Mouse (Mus musculus): ENCODE data around the gene 4930519G04Rik. TPM values are rescaled to one million over a fixed set of nuclear protein-coding genes. Genes with fewer than 3 reads are reported as not detected.

The 4930519G04Rik gene
- polyA plus RNA-seq, 1 experiment: 0.02 TPM

DNA sequence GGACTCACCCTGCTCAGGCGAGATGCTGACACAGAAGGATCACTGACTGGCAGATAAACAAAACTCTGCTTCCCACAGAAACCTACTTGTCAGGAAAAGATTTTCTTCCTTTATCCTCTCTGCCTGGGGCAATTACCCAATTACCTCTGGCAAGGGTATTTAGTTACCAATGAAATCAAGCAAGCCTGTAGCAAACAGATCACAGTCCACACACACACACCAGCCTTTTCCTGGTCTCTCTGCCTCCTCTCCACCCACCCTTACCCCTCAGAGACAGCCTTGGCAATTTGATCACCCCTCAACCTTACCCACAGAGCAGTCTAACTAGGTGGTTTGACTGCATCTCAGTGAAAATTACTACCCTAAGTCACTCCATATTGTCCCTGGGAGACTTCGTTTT, 35.5 kb downstream of the 4930519G04Rik start:
- Histone ChIP-seq H3K9me3 (ENCODE audit: control insufficient read depth, low read length) (no peaks in the 10 kb centered on the region), H3K36me3 (ENCODE audit: control insufficient read depth) (no peaks in the 10 kb centered on the region), H3K4me1 (ENCODE audit: control insufficient read depth) (no peaks in the 10 kb centered on the region), H3K4me3 (replicated peaks) (no peak overlapping the region), H3K27me3 (ENCODE audit: control insufficient read depth) (no peaks in the 10 kb centered on the region)
- TF ChIP-seq TAL1 (IDR thresholded peaks at IDR 0.05; ENCODE audit: low read length) (no peak), GATA1 (IDR thresholded peaks at IDR 0.05; ENCODE audit: low read length) (no peak)

DNA sequence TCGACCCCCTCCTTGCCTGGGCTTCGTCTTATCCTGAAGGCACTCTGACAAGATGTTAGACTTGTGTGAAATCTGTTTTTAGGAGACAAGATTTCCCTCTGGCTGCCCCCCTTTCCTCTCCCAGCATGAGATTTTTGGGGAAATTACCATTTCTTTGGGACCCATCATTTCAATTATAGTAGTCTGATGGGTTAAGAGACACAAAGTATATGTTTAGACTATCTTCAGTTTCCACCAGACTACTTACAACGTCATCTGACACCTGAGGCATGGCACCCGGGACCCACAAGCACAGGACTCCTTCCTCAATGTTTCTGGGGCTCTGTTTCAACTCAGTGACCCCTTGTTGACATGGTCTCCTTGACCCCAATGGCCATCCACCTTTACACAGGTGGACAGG, 42.1 kb downstream of the 4930519G04Rik start:
- Histone ChIP-seq H3K9me3 (ENCODE audit: control insufficient read depth, low read length) (no peaks in the 10 kb centered on the region), H3K27me3 (ENCODE audit: control insufficient read depth) (peaks cover 21% of the 10 kb centered on the region), H3K4me1 (ENCODE audit: control insufficient read depth) (peaks cover 5% of the 10 kb centered on the region), H3K4me3 (replicated peaks) (no peak overlapping the region), H3K36me3 (ENCODE audit: control insufficient read depth) (no peaks in the 10 kb centered on the region)
- no peak for TF ChIP-seq TAL1 (IDR thresholded peaks at IDR 0.05; ENCODE audit: low read length)
- TF ChIP-seq GATA1 (IDR thresholded peaks at IDR 0.05; ENCODE audit: low read length): no peak

DNA sequence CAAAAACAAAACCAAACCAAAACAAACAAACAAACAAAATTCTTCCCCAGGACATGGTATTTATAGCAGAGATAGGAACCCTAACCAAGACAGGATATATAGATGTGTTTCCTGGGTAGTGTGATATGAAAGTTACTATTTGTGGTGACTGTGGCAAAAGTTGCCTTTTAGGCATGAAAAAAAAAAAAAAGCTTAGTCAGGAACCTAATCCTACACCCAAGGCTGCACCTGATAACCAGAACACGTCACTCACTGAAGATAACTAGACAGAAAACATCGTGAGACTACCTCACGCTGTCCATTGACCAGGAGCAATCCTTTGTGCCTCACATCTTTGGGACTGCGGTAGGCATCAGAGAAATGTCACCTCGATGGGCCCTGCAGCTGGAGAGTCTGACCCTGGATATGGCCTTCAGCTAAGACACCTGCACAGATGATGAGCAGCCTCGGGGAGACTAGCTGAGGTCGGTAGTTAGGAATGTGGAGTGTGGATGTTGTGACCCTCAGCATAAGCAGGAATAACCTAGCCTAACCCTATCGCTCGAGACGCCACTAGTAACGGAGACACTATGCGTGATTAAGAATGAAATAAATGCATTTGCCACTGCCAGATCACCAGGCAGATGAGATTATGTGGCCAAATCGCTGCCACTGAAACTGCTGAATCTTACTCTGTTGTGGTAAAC, 43.4 kb downstream of the 4930519G04Rik start, which contains the start of gene Oasl2:
TSS of gene Oasl2 (plus strand) at position 249 of the 686 bp plus-strand sequence.
- peaks cover 5% of the 10 kb centered on the region for H3K4me1 ChIP-seq (ENCODE audit: control insufficient read depth)
- H3K4me3 ChIP-seq (replicated peaks): no peak within 1 kb of the TSS
- no peak for TF ChIP-seq GATA1 (IDR thresholded peaks at IDR 0.05; ENCODE audit: low read length)
- no peaks in the 10 kb centered on the region for H3K9me3 ChIP-seq (ENCODE audit: control insufficient read depth, low read length)
- no peaks in the 10 kb centered on the region for H3K36me3 ChIP-seq (ENCODE audit: control insufficient read depth)
- peaks cover 21% of the 10 kb centered on the region for H3K27me3 ChIP-seq (ENCODE audit: control insufficient read depth)

DNA sequence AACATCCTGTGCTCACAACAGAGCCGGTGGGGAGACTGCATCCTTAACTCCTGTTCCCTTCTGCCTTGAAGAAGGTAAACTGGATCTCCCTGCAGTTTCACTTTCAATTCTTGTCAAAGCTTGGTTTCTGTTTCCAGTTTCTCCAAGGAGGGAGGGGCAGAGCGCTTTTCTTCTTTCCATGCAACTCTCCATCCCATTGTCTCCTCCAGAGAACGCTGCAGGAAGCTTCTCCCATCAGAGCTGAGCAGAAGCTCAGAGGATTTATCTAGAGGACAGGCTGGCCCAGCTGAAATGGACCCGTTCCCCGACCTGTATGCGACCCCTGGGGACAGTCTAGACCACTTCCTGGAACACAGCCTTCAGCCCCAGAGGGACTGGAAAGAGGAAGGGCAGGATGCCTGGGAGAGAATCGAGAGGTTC, 43.9 kb downstream of the 4930519G04Rik start:
- Histone ChIP-seq H3K36me3 (ENCODE audit: control insufficient read depth) (no peaks in the 10 kb centered on the region), H3K9me3 (ENCODE audit: control insufficient read depth, low read length) (no peaks in the 10 kb centered on the region), H3K4me3 (replicated peaks) (no peak overlapping the region), H3K27me3 (ENCODE audit: control insufficient read depth) (peaks cover 21% of the 10 kb centered on the region), H3K4me1 (ENCODE audit: control insufficient read depth) (peaks cover 5% of the 10 kb centered on the region)
- no peak for TF ChIP-seq TAL1 (IDR thresholded peaks at IDR 0.05; ENCODE audit: low read length)
- TF ChIP-seq GATA1 (IDR thresholded peaks at IDR 0.05; ENCODE audit: low read length): no peak

DNA sequence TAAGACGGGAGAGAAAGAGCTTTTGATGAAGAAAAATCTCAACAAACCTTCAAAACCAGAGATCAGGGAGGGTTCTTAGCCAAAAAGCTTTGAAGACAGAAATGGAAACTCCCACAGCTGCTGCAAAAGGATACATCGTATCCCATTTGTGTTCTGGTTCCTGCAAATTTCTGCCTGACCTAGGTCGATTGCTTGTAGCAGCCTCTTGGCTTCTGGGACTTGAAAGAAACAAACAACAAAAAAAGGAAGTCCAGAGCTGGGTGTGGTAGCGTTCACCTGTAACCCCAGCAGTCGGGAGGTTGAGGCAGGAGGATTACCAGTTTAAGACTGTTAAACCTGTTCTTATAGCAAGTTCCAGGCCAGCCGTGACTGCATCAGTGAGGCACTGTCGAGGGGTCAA, 45.4 kb downstream of the 4930519G04Rik start:
- TF ChIP-seq TAL1 (IDR thresholded peaks at IDR 0.05; ENCODE audit: low read length): no peak
- no peak for TF ChIP-seq GATA1 (IDR thresholded peaks at IDR 0.05; ENCODE audit: low read length)
- Histone ChIP-seq H3K4me1 (ENCODE audit: control insufficient read depth) (peaks cover 5% of the 10 kb centered on the region), H3K36me3 (ENCODE audit: control insufficient read depth) (no peaks in the 10 kb centered on the region), H3K4me3 (replicated peaks) (no peak overlapping the region), H3K9me3 (ENCODE audit: control insufficient read depth, low read length) (no peaks in the 10 kb centered on the region), H3K27me3 (ENCODE audit: control insufficient read depth) (peaks cover 21% of the 10 kb centered on the region)

DNA sequence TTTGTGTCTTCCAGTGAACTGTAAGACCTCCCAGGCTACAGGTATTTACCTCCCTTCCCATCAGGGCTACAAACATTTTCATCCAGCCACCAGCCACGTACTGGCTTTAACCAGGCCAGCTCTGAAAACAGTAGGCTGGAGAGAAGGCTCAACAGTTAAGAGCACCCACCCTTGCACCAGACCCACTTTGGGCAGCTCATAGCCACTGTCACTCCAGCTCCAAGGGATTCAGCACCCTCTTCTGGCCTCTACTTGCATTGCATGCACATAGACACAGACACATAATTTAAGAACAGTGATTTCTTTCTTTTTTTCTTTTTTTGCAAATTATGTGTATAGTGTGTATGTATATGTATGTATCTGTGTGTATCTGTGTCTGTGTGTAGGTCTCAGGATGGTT, 48.9 kb downstream of the 4930519G04Rik start:
- TF ChIP-seq GATA1 (IDR thresholded peaks at IDR 0.05; ENCODE audit: low read length): no peak
- TF ChIP-seq TAL1 (IDR thresholded peaks at IDR 0.05; ENCODE audit: low read length): no peak
- H3K4me3 ChIP-seq (replicated peaks): no peak overlapping the region
- no peaks in the 10 kb centered on the region for H3K9me3 ChIP-seq (ENCODE audit: control insufficient read depth, low read length)
- H3K27me3 ChIP-seq (ENCODE audit: control insufficient read depth): peaks cover 13% of the 10 kb centered on the region
- H3K4me1 ChIP-seq (ENCODE audit: control insufficient read depth): no peaks in the 10 kb centered on the region
- no peaks in the 10 kb centered on the region for H3K36me3 ChIP-seq (ENCODE audit: control insufficient read depth)

DNA sequence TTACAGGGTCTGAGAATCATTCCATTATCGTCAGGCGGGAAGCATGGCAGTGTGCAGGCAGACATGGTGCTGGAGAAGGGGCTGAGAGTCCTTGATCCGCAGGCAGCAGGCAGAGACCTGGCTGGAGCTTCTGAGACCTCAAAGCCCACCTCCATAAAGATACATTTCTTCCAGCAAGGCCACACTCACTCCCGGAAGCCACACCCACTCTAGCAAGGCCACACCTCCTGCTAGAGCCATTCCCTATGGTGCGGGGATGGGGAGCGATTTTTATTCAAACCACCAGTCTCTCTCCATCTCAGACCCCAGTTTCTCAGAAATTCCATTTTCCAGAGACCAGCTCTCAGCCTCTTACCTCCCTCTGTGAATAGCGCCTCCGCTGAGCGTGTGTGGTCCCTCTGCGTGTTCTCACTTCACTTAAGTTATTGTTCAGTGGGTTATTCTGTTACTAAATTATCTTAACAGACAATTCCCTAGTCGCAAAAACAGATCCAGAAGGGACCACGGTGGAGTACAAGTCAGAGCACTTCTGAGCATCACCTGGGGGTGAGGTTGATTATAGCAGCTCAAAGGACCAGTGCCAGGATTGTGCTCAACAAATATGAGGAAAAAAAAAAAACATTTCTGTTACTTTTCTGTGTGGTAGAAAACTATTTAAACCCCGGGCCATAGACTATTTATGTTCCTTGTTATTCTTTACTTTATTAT, 55.3 kb downstream of the 4930519G04Rik start:
- TF ChIP-seq TAL1 (IDR thresholded peaks at IDR 0.05; ENCODE audit: low read length) (no peak), GATA1 (IDR thresholded peaks at IDR 0.05; ENCODE audit: low read length) (no peak)
- Histone ChIP-seq H3K36me3 (ENCODE audit: control insufficient read depth) (no peaks in the 10 kb centered on the region), H3K4me3 (replicated peaks) (no peak overlapping the region), H3K4me1 (ENCODE audit: control insufficient read depth) (no peaks in the 10 kb centered on the region), H3K27me3 (ENCODE audit: control insufficient read depth) (no peaks in the 10 kb centered on the region), H3K9me3 (ENCODE audit: control insufficient read depth, low read length) (no peaks in the 10 kb centered on the region)

DNA sequence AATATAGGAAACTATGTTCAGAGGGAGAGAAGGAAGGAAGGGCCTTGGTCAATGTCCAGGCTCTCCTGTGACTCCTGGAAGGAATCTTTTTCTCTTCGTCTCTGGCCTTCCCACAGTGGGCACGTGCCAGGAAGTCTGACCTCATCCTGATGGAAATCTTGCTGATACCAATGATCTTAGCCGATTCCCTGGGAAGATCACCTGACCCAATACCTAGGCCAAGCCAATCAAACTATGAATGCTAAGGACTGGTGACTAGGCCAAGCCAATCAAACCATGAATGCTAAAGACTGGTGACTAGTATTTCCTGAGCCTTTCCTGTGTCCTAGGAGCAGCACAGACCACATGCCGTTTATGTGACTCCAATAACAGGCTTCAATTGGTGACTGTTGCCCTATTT, 60.2 kb downstream of the 4930519G04Rik start:
- Histone ChIP-seq H3K4me1 (ENCODE audit: control insufficient read depth) (no peaks in the 10 kb centered on the region), H3K36me3 (ENCODE audit: control insufficient read depth) (no peaks in the 10 kb centered on the region), H3K4me3 (replicated peaks) (no peak overlapping the region), H3K9me3 (ENCODE audit: control insufficient read depth, low read length) (no peaks in the 10 kb centered on the region), H3K27me3 (ENCODE audit: control insufficient read depth) (no peaks in the 10 kb centered on the region)
- TF ChIP-seq TAL1 (IDR thresholded peaks at IDR 0.05; ENCODE audit: low read length): no peak
- TF ChIP-seq GATA1 (IDR thresholded peaks at IDR 0.05; ENCODE audit: low read length): no peak

DNA sequence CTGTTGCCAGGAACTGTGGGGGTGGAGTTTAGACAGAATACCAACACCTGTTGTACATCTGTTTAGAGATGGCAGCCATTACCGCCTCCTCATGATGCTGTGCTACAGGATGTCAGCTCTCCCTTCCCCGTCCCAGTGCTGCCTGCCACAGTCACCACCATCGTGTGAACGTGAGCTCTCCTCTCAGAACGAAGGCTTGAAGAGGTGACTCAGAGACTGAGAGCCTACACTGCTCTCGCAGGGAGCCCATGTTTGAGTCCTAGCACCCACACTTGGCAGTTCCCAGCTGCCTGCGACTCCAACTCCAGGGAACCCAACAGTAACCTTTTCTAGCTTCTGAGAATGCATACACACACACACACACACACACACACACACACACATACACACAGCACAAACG, 61.4 kb downstream of the 4930519G04Rik start:
- Histone ChIP-seq H3K9me3 (ENCODE audit: control insufficient read depth, low read length) (no peaks in the 10 kb centered on the region), H3K4me3 (replicated peaks) (no peak overlapping the region), H3K36me3 (ENCODE audit: control insufficient read depth) (no peaks in the 10 kb centered on the region), H3K4me1 (ENCODE audit: control insufficient read depth) (0 out of 2 replicates have a peak, but pooled peaks cover 1% of the 10 kb centered on the region), H3K27me3 (ENCODE audit: control insufficient read depth) (no peaks in the 10 kb centered on the region)
- no peak for TF ChIP-seq GATA1 (IDR thresholded peaks at IDR 0.05; ENCODE audit: low read length)
- TF ChIP-seq TAL1 (IDR thresholded peaks at IDR 0.05; ENCODE audit: low read length): no peak

Data from erythroblast, embryonic 14.5 days (primary cell).